Mouse (Mus musculus) C2C12 (cell line): ENCODE data around the gene Pgap3.

Source experiments
- CTCF ChIP-seq: IDR thresholded peaks from one replicate; pipeline ENCODE4 v1.5.1; 2011; ENCODE audit not compliant: control insufficient read depth, insufficient read depth, insufficient read length
- USF1 ChIP-seq: IDR thresholded peaks from one replicate; pipeline ENCODE4 v1.6.1; 2011; ENCODE audit warnings: low read depth, mild to moderate bottlenecking, control low read depth, moderate library complexity

- TF ChIP-seq CTCF (no peak), USF1 (no peak)
Measured at GRCm38 (mm10) chr11:98358161-98359083, 41.9 kb downstream of the Pgap3 start, which contains the start of gene Stard3.
